Mouse (Mus musculus): ENCODE measurements around the gene Prrx2. TPM values are rescaled to one million over a fixed set of nuclear protein-coding genes. Genes with fewer than 3 reads are reported as not detected.
"Not testable (repeated sequence)": the region's sequence is repeated elsewhere in the genome, so short reads cannot be mapped to it uniquely, and the experiment has no call there.

Prrx2 gene
- polyA plus RNA-seq, 1 experiment from 2014 or later: 3.6 TPM

- peaks cover 14% of the 10 kb centered on the region for H3K4me1 ChIP-seq (replicated peaks; ENCODE audit: control insufficient read depth, insufficient read depth, low read length)
- DNase-seq (ENCODE audit: low spot score) (no peak), ATAC-seq (replicated peaks; ENCODE audit: low FRiP score, low TSS enrichment, low read depth) (no peak)
- H3K9ac ChIP-seq (ENCODE audit: low read length): no peak overlapping the region
- no peaks in the 10 kb centered on the region for H3K27me3 ChIP-seq (replicated peaks; ENCODE audit: control insufficient read depth, insufficient read depth, low read length)
- H3K4me2 ChIP-seq (ENCODE audit: low read length): no peak overlapping the region
- 52% methylated on average over 9 of the region's 9 CpGs for WGBS
- H3K4me3 ChIP-seq (ENCODE audit: low read depth, low read length): no peak overlapping the region
- no peak overlapping the region; the same call in 1 of the 2 replicates for H3K27ac ChIP-seq (ENCODE audit: low read depth)
- H3K36me3 ChIP-seq (ENCODE audit: control insufficient read depth, insufficient read depth, low read length): no peaks in the 10 kb centered on the region
- H3K9me3 ChIP-seq (ENCODE audit: control insufficient read depth, low read length): no peaks in the 10 kb centered on the region
Observed at GRCm38 (mm10) chr2:30927151-30927781, 92.5 kb downstream of the Prrx2 start.

DNA sequence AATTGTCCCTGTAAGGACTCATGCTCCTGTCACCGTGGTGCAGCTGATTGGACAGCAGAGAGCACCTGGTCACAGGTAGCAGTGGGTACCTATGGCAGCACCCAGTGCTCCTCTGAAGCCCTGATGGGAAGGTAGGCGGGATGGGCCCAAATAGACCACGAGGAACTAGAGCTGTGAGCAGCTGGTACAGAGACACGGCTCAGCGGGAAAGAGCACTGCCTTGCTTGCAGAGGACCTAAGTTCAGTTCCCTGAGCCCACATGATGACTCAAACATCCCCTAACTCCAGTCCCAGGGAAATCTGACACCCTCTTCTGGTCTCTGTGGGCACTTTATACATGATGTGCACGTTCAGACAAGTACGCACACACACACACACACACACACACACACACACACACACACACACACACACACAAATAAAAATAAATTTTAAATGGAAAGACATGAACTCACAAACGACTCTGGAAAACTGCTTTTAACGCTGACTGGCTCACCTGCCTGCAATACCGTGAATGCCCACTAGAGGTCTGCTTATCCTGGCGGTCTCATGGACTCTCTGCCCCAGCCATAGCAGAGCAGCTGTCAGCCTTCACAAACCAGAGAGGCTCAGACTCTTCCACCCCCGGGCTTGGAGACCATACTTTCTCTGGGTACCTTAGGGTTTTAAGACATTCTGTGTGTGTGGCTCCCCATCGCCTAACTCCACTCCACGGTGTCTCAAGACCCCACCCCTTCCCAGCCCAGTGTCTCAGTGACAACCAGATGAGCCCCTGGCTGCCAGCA, 93.3 kb downstream of the Prrx2 start:
- Histone ChIP-seq H3K9ac (ENCODE audit: low read length) (no peak overlapping the region), H3K27ac (ENCODE audit: low read depth) (no peak overlapping the region; the same call in 1 of the 2 replicates), H3K4me3 (ENCODE audit: low read depth, low read length) (no peak overlapping the region), H3K27me3 (replicated peaks; ENCODE audit: control insufficient read depth, insufficient read depth, low read length) (no peaks in the 10 kb centered on the region), H3K4me1 (replicated peaks; ENCODE audit: control insufficient read depth, insufficient read depth, low read length) (peaks cover 14% of the 10 kb centered on the region), H3K36me3 (ENCODE audit: control insufficient read depth, insufficient read depth, low read length) (no peaks in the 10 kb centered on the region), H3K9me3 (ENCODE audit: control insufficient read depth, low read length) (no peaks in the 10 kb centered on the region), H3K4me2 (ENCODE audit: low read length) (no peak overlapping the region)
- 18% methylated on average over 13 of the region's 14 CpGs for whole genome bisulfite sequencing
- peak; percentile 92 for DNase-seq (ENCODE audit: low spot score)
- ATAC-seq (replicated peaks; ENCODE audit: low FRiP score, low TSS enrichment, low read depth): no peak; the same call in 1 of the 2 replicates

DNA sequence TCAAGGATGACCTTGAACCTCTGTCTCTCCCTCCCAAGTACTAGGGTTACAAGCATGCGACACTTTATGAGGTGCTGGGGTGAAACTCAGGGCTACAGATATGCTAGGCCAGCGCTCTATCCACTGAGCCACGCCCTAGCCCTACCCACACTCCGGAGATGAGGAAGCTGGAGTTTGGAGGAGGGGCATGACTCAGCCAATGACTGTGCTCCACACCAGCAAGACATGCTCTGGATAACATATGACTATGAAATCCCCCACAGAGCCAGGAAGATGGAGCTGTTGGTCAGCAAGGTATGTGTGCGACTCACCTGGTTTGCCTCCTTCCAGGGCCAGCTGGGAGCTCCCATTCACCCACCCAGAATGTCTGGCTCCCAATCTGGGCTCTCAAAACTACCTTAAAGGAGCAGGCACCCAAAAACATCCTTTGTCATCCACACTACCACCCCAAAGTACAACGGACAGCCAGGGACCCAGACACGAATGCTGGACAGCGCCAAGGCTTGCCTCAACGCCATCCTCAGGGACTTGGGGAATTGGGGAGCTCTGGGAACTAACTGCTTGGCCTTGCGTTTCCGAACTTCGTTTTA, 94.2 kb downstream of the Prrx2 start:
- ATAC-seq (replicated peaks; ENCODE audit: low FRiP score, low TSS enrichment, low read depth) (peak; percentile 41), DNase-seq (ENCODE audit: low spot score) (no peak)
- Histone ChIP-seq H3K4me1 (replicated peaks; ENCODE audit: control insufficient read depth, insufficient read depth, low read length) (peaks cover 14% of the 10 kb centered on the region), H3K9ac (ENCODE audit: low read length) (no peak overlapping the region; the same call in 1 of the 2 replicates), H3K27ac (ENCODE audit: low read depth) (peak overlapping the region; percentile 54; the same call in 1 of the 2 replicates), H3K27me3 (replicated peaks; ENCODE audit: control insufficient read depth, insufficient read depth, low read length) (no peaks in the 10 kb centered on the region), H3K9me3 (ENCODE audit: control insufficient read depth, low read length) (no peaks in the 10 kb centered on the region), H3K4me3 (ENCODE audit: low read depth, low read length) (peak overlapping the region; percentile 15; the same call in 1 of the 2 replicates), H3K36me3 (ENCODE audit: control insufficient read depth, insufficient read depth, low read length) (no peaks in the 10 kb centered on the region), H3K4me2 (ENCODE audit: low read length) (peak overlapping the region; percentile 60)
- 33% methylated on average over 12 of the region's 12 CpGs for WGBS

DNA sequence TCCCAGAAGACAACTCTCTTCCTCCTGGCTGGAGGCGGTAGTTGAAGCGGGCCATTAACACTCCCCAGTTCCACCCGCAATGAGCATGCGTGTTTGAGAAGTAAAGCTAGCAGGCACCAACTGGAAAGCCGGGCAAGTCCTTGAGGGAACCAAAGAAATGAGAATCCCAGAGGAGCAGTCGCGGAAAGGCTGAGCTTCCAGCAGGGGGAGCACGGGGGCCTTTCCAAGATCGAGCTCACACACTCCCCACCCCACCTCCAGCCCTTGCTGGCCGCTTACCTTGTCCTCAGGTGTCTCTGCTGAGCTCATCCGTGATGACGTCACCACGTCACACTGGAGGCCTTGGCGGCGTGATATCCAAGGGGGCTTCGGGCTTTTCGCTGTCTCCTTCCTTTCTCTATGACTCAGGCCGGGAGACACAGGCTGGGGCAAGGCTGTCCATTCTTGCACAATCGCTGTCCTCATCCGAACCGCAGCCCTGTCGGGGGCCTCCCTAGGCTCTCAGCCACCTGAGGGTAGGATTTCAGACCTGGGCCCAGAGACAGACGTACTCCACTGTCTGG, 94.8 kb downstream of the Prrx2 start, which contains the start of gene Ptges:
TSS of gene Ptges (minus strand) at position 381 of the 563 bp plus-strand sequence.
- H3K27me3 ChIP-seq (replicated peaks; ENCODE audit: control insufficient read depth, insufficient read depth, low read length): no peaks in the 10 kb centered on the region
- no peaks in the 10 kb centered on the region for H3K36me3 ChIP-seq (ENCODE audit: control insufficient read depth, insufficient read depth, low read length)
- DNase-seq (ENCODE audit: low spot score): peak; percentile 89
- H3K4me3 ChIP-seq (ENCODE audit: low read depth, low read length): peak within 1 kb of the TSS; percentile 15
- H3K4me1 ChIP-seq (replicated peaks; ENCODE audit: control insufficient read depth, insufficient read depth, low read length): peaks cover 14% of the 10 kb centered on the region
- peak; percentile 69 for ATAC-seq (replicated peaks; ENCODE audit: low FRiP score, low TSS enrichment, low read depth)
- H3K4me2 ChIP-seq (ENCODE audit: low read length): peak within 1 kb of the TSS; percentile 60
- 3% methylated on average over 23 of the region's 23 CpGs for WGBS
- H3K9ac ChIP-seq (ENCODE audit: low read length): peak within 1 kb of the TSS; percentile 23; the same call in 1 of the 2 replicates
- no peaks in the 10 kb centered on the region for H3K9me3 ChIP-seq (ENCODE audit: control insufficient read depth, low read length)
- H3K27ac ChIP-seq (ENCODE audit: low read depth): peak within 1 kb of the TSS; percentile 54; the same call in 1 of the 2 replicates

DNA sequence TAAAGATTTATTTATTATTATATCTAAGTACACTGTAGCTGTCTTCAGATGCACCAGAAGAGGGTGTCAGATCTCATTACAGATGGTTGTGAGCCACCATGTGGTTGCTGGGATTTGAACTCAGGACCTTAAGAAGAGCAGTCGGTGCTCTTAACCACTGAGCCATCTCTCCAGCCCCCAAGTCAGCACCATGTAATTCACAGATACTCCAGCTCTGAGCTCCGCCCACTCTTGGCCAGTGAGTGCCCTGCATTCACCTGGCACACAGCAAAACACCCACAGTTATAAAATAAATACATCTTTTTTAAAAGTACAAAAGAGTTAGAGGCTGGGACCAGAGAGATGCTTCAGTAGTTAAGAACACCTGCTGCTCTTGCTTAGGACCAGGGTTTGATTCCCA, 96.1 kb downstream of the Prrx2 start:
- 89% methylated on average over 2 of the region's 2 CpGs for WGBS
- not testable (repeated sequence) for H3K4me2 ChIP-seq (ENCODE audit: low read length); H3K9ac ChIP-seq (ENCODE audit: low read length); DNase-seq (ENCODE audit: low spot score); ATAC-seq (replicated peaks; ENCODE audit: low FRiP score, low TSS enrichment, low read depth); H3K27me3 ChIP-seq (replicated peaks; ENCODE audit: control insufficient read depth, insufficient read depth, low read length); H3K9me3 ChIP-seq (ENCODE audit: control insufficient read depth, low read length); H3K4me3 ChIP-seq (ENCODE audit: low read depth, low read length); H3K36me3 ChIP-seq (ENCODE audit: control insufficient read depth, insufficient read depth, low read length); H3K27ac ChIP-seq (ENCODE audit: low read depth)
- H3K4me1 ChIP-seq (replicated peaks; ENCODE audit: control insufficient read depth, insufficient read depth, low read length): peaks cover 14% of the 10 kb centered on the region

Other genes with a start within 250 kb of the Prrx2 start
- 0.99 and 1.1 TPM in 2 replicates for gene Cstad, start 239.9 kb upstream of the Prrx2 start, polyA plus RNA-seq (2014; fragmentation: Nextera tagmentation; extraction: Ambion mirVana)
- gene 1700001O22Rik, start 31.3 kb upstream of the Prrx2 start, polyA plus RNA-seq (2014; fragmentation: Nextera tagmentation; extraction: Ambion mirVana): 2.1 and 2.2 TPM in 2 replicates
- 105 and 110 TPM in 2 replicates for gene Ntmt1, start 27.1 kb upstream of the Prrx2 start, polyA plus RNA-seq (2014; fragmentation: Nextera tagmentation; extraction: Ambion mirVana)
- 25.9 and 31.2 TPM in 2 replicates for gene Asb6, start 4.6 kb upstream of the Prrx2 start, polyA plus RNA-seq (2014; fragmentation: Nextera tagmentation; extraction: Ambion mirVana)
- 3.7 and 4.5 TPM in 2 replicates for gene Ptges, start 94.9 kb downstream of the Prrx2 start, polyA plus RNA-seq (2014; fragmentation: Nextera tagmentation; extraction: Ambion mirVana)
- gene Tor1b, start 118.0 kb downstream of the Prrx2 start, polyA plus RNA-seq (2014; fragmentation: Nextera tagmentation; extraction: Ambion mirVana): 29.1 and 32.0 TPM in 2 replicates
- gene Tor1a, start 133.0 kb downstream of the Prrx2 start, polyA plus RNA-seq (2014; fragmentation: Nextera tagmentation; extraction: Ambion mirVana): 69.4 and 69.6 TPM in 2 replicates
- 45.3 and 51.6 TPM in 2 replicates for gene BC005624, start 147.2 kb downstream of the Prrx2 start, polyA plus RNA-seq (2014; fragmentation: Nextera tagmentation; extraction: Ambion mirVana)
- 11.1 and 15.4 TPM in 2 replicates for gene Usp20, start 147.3 kb downstream of the Prrx2 start, polyA plus RNA-seq (2014; fragmentation: Nextera tagmentation; extraction: Ambion mirVana)

Data from intestine, embryonic 14.5 days (tissue).